Mouse (Mus musculus): ENCODE results near the gene Pou2f3. TPM values are rescaled to one million over a fixed set of nuclear protein-coding genes. Genes with fewer than 3 reads are reported as not detected.

The Pou2f3 gene
- total and polyA plus RNA-seq, 3 experiments = not detected

DNA sequence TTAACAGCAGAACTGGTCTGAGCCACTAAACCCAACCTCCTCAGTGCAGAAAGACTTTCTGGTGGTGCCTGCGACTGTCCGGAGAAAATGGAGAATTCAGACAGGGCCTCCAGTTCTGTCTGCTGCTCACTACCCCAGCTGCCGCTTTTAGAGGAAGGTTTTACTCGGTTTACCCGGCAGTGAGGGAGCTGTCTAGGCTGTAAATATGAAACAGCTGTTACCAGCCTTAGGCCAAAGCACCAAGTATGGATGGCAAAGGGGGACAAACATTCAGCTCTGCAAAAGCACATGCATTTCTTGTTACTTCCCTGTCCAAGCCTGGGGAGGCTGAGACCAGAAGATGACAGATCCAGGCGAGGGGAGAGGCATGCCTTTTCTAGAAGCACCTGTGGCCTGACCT, 43.8 kb downstream of the Pou2f3 start:
- TF ChIP-seq HCFC1 (IDR thresholded peaks at IDR 0.05; ENCODE audit: low read depth, low read length) (no peak), SIN3A (IDR thresholded peaks at IDR 0.05; ENCODE audit: low read length) (no peak), BHLHE40 (IDR thresholded peaks at IDR 0.05; ENCODE audit: borderline replicate concordance, low read depth, low read length) (no peak), POLR2AphosphoS5 (IDR thresholded peaks at IDR 0.05; ENCODE audit: borderline replicate concordance, low read depth, low read length) (no peak), JUND (IDR thresholded peaks at IDR 0.05; ENCODE audit: low read depth, low read length) (no peak), EP300 (IDR thresholded peaks at IDR 0.05; ENCODE audit: low read depth in 1 of 2, low read length in 2 of 2) (no peak), POLR2A (IDR thresholded peaks at IDR 0.05; ENCODE audit: control insufficient read depth in 1 of 2, insufficient read depth in 1 of 2, low read depth in 1 of 2, low read length in 2 of 2, poor library complexity in 1 of 2) (no peak), MXI1 (IDR thresholded peaks at IDR 0.05; ENCODE audit: low read depth, low read length) (no peak), USF1 (IDR thresholded peaks at IDR 0.05; ENCODE audit: low read depth, low read length) (no peak), ELF1 (IDR thresholded peaks at IDR 0.05; ENCODE audit: low read depth, low read length) (no peak), GABPA (IDR thresholded peaks at IDR 0.05; ENCODE audit: low read depth, low read length) (no peak), UBTF (IDR thresholded peaks at IDR 0.05; ENCODE audit: borderline replicate concordance, insufficient read depth, low read depth, low read length) (no peak), NELFE (IDR thresholded peaks at IDR 0.05; ENCODE audit: low read depth, low read length) (no peak), POLR2AphosphoS2 (IDR thresholded peaks at IDR 0.05; ENCODE audit: low read length) (no peak), RAD21 (IDR thresholded peaks at IDR 0.05; ENCODE audit: low read depth, low read length) (no peak), ZMIZ1 (IDR thresholded peaks at IDR 0.05; ENCODE audit: low read depth, low read length) (no peak), MAZ (IDR thresholded peaks at IDR 0.05; ENCODE audit: low read depth, low read length) (no peak), TCF12 (IDR thresholded peaks at IDR 0.05; ENCODE audit: low read depth, low read length) (no peak)
- Histone ChIP-seq H3K9me3 (replicated peaks; ENCODE audit: insufficient read depth, low read length) (no peaks in the 10 kb centered on the region), H3K4me3 (ENCODE audit: control insufficient read depth in 1 of 2, insufficient read depth in 1 of 2, low read depth in 2 of 2, low read length in 2 of 2) (no peak overlapping the region), H3K36me3 (ENCODE audit: control insufficient read depth in 1 of 2, insufficient read depth in 2 of 2, low read length in 2 of 2) (no peaks in the 10 kb centered on the region), H3K9ac (ENCODE audit: control insufficient read depth, low read depth, low read length, poor library complexity, severe bottlenecking) (no peak overlapping the region), H3K79me2 (ENCODE audit: control insufficient read depth, insufficient read depth, low read length, poor library complexity) (no peaks in the 10 kb centered on the region), H3K4me1 (ENCODE audit: control insufficient read depth in 1 of 2, insufficient read depth in 2 of 2, low read length in 2 of 2) (no peaks in the 10 kb centered on the region), H3K27me3 (ENCODE audit: control insufficient read depth in 1 of 2, insufficient read depth in 2 of 2, low read length in 2 of 2) (peaks cover 0 to 5% of the 10 kb centered on the region in 2 experiments; a peak in 3 of 4 replicates), H3K27ac (ENCODE audit: control insufficient read depth, low read depth, low read length) (no peak overlapping the region)
- no peak for DNase-seq (ENCODE audit: low read depth, low spot score)

- Histone ChIP-seq H3K27ac (ENCODE audit: control insufficient read depth, low read depth, low read length) (no peak overlapping the region), H3K36me3 (ENCODE audit: control insufficient read depth in 1 of 2, insufficient read depth in 2 of 2, low read length in 2 of 2) (no peaks in the 10 kb centered on the region; a peak in 1 of 4 replicates), H3K27me3 (ENCODE audit: control insufficient read depth in 1 of 2, insufficient read depth in 2 of 2, low read length in 2 of 2) (peaks cover 6% of the 10 kb centered on the region in 2 experiments)
Observed at GRCm38 (mm10) chr9:43155960-43156359, 54.2 kb downstream of the Pou2f3 start.

More at GRCm38 (mm10) chr9:43155960-43156359, 54.2 kb downstream of the Pou2f3 start:
- TF ChIP-seq RAD21 (IDR thresholded peaks at IDR 0.05; ENCODE audit: low read depth, low read length) (no peak), HCFC1 (IDR thresholded peaks at IDR 0.05; ENCODE audit: low read depth, low read length) (no peak), NRF1 (IDR thresholded peaks at IDR 0.05; ENCODE audit: insufficient read depth, low read depth, low read length, poor library complexity, severe bottlenecking) (no peak), MAZ (IDR thresholded peaks at IDR 0.05; ENCODE audit: low read depth, low read length) (no peak), CHD1 (IDR thresholded peaks at IDR 0.05; ENCODE audit: low read depth, low read length) (no peak), MEF2A (IDR thresholded peaks at IDR 0.05; ENCODE audit: extremely low read depth, insufficient replicate concordance, low read depth, low read length, poor library complexity, severe bottlenecking) (no peak), USF2 (IDR thresholded peaks at IDR 0.05; ENCODE audit: borderline replicate concordance in 1 of 2, insufficient read depth in 1 of 2, low read depth in 1 of 2, low read length in 2 of 2) (no peak)
- H3K79me2 ChIP-seq (ENCODE audit: control insufficient read depth, insufficient read depth, low read length, poor library complexity) = no peaks in the 10 kb centered on the region
- H3K4me3 ChIP-seq (ENCODE audit: control insufficient read depth in 1 of 2, insufficient read depth in 1 of 2, low read depth in 2 of 2, low read length in 2 of 2) = no peak overlapping the region
- DNase-seq (ENCODE audit: low read depth, low spot score) = no peak
- no peaks in the 10 kb centered on the region for H3K9me3 ChIP-seq (replicated peaks; ENCODE audit: insufficient read depth, low read length)
- no peak overlapping the region for H3K9ac ChIP-seq (ENCODE audit: control insufficient read depth, low read depth, low read length, poor library complexity, severe bottlenecking)
- peaks cover 0 to 8% of the 10 kb centered on the region in 2 experiments; a peak in 3 of 4 replicates for H3K4me1 ChIP-seq (ENCODE audit: control insufficient read depth in 1 of 2, insufficient read depth in 2 of 2, low read length in 2 of 2)

Data from MEL (cell line).